Mouse (Mus musculus) duodenum, adult 2 months (tissue): ENCODE measurements around the gene Rab40c. TPM values are rescaled to one million over a fixed set of nuclear protein-coding genes. Genes with fewer than 3 reads are reported as not detected.

Experiments used
- polyA plus RNA-seq: library from polyadenylated mRNA; depleted of rRNA; stranded (reverse); fragments of >200 nt; gene quantifications from 2 replicates; pipeline ENCODE4 v1.2.3, GENCODE M21; 2012; ENCODE audit warnings: low replicate concordance; rRNA removed

The Rab40c gene
- polyA plus RNA-seq = 38.2 and 46.0 TPM in 2 replicates

DNA sequence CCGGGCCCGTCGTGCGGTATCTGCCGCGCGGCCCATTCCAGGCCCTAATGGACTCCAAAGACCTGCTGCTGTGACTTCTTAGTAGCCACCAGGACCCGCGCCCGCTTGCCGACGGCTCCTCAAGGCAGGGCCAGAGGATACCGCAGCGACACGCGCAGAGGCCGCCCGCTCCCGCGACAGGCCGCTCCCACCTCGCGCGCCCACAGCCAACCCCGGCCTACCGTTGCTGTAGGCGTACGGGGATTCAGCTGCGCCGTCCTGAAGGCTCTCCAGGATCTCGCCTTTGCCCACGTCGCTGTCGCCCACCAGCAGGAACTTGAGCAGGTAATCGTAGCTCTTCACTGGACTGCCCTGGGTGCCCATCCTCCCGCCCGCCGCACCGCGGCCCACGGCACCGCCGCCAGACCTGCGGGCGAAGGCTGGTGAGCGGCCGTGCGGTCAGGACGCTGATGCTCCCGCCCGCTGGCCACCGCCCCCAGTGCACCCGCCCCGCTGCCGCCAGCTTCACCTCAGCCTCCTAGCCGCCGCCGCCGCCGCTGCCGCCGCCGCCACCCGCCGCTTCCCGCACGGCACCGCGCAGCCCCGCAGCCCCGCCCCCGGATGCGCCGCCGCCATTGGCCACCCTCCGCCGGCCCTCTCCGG is at the start of gene Rab40c:
Gene Rab40c, minus strand, starts transcription at position 584 of the 642 bp plus-strand sequence.

DNA sequence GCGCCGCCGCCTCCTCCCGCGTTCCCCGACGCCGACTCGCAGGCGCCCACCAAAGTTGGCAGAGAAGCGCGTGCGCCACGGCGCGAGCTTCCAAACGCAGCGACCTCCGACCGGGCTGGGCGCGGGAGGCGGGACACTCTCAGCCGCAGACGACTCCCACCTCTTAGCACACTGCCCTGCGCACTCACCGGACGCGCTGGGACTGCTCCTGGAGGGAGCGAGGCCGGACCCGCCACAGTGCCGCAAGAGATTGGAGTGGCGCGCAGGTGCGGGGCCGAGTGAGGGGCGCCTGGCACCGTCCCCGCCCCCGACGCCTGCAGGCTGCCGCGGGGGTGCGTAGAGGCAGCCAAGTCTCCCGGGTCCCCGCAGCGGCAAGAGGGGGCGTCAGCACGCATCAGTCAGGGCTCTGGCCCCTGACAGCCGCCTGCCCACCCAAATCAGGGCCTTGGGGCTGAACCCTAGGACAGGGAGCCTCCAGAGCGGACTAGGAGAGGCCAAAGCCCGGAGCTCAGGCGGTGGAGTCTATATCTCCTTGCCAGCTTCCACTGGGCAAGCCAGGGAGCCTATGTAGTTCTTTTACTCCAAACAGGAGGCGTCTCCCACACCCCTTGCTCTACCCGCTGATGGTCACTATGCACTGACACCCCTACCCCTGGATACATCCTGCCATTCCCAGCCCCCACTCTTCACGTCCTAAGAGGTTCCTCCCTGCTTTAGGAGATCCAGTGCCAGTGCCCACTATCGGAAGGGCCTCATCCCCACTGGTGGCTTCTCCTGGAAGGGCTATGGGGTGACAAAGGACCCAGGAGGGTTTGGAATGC is 32.5 kb upstream of the Rab40c start, which contains the start of gene A930017K11Rik:
Gene A930017K11Rik, minus strand, starts transcription at position 763 of the 821 bp plus-strand sequence.

DNA sequence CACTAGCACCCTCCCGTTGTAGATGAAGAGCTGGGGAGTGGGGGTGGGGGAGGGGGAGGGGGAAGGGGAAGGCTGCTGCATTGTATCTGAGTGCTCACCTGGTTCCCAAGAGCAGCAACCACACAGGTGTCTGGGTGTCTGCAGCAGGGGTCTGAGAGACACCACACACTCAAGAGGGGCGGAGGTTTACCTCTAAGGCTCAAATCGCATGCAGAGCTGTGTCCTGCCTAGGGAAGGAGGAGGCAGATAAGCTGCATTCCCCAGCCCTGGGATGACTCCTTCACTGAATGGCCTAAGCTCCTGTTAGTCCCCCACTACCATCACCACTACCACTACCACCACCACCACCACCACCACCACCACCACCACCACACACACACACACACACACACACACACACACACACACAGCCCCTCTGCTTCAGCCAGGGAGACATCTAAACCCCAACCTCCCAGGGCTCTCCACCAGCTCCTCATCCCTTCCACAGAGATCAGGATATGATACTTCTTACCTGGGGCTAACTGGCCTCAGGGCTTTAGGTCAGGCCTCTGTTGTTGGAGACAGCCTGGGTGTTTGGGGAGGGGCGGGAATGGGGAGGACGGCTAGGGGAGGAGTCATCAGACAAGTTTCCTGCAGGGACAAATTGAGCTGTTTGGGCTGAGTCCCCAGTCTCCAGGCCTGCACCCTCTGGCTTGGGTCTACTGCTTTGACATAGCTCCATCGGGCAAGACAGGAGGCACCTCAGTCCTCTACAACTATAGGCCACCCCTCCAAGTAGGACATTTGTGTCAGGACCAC is 25.0 kb upstream of the Rab40c start, which contains the start of the genes Pigq and Nhlrc4:
Gene Pigq, minus strand, starts transcription at position 571 of the 798 bp plus-strand sequence.
Gene Nhlrc4, minus strand, starts transcription at position 596 of the 798 bp plus-strand sequence.

DNA sequence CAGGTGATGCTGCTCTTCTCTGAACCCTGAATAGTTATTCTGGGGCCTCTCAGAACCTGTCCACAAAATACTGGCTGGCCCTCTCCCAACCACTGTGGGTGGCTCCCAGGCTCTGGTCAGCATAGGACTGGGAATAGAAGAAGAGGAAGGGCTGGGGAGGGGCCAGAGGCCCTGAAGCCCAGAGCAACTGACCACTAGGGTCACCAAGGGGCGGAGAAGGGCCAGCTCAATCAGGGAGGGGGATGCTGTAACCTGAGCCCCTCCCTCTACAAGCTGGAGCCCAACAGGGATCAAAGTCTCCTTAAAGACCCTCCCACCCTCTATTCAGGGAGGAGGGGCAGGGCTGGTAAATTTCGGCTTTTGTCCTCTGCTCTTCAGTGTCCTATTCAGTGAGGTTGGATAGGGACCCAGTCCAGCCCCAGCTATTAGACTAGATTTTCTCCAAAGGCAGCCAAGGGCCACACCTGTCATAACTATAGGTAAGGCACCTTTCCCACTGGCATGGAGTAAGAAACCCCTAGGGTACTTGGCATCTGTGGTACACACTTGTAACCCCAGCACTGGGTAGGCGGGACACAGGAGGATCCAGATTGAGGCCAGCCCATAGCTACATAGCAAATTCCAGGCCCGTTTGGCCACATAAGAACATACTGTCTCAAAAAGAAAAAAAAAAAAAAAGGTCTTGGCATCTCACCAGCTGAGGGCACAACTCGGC is 39.2 kb downstream of the Rab40c start, which contains the start of gene Wfikkn1:
Gene Wfikkn1, minus strand, starts transcription at position 663 of the 715 bp plus-strand sequence.

DNA sequence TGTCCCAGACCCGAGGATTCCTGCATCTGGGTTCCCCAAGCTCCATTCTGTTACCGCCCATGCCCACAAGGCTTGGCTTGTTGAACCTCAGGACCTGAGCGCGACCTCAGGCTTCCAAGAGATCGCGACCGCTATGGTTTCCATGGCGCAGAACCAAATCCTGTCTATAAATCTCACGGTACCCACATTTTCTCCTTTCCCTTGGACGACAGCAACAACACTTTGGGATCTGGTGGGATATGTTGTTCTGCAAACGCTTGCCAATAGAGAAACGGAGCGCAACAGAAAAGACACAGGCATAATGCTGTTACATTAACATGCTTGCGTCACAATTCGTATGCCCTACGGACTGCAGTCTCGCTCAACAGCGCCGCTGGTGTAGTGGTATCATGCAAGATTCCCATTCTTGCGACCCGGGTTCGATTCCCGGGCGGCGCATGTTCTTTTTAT is 44.8 kb downstream of the Rab40c start, which contains the start of gene Mettl26:
Gene Mettl26, plus strand, starts transcription at position 354 of the 450 bp plus-strand sequence.

DNA sequence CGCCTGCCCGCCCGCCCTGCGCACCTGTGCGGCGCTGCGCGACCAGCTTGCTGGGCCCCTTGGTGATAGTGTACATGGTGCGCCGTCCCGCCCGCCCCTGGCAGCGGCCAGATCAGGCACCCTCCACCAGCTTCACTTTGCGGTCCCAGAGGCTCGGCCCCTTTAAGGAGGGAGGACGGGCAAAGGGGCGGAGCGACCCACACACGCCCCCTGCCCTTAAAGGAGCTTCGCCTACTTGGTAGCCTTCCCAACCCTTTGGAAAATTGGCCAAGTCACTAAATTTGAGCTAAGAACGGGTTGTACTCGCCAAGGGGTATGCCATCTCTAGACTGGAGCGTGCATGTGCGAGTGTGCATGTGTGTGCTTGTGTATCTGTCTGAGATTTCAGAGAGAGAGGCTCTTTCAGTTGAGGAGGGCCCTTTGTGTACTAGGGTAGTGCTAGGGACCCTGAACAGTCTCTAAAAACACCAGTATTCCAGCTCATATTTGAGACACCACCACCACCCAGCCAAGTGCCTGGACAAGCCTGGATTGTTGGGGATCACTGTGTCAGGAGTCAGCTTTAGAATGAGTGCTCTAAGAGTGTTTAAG is 50.8 kb downstream of the Rab40c start, which contains the start of gene Mcrip2:
Gene Mcrip2, minus strand, starts transcription at position 164 of the 591 bp plus-strand sequence.

DNA sequence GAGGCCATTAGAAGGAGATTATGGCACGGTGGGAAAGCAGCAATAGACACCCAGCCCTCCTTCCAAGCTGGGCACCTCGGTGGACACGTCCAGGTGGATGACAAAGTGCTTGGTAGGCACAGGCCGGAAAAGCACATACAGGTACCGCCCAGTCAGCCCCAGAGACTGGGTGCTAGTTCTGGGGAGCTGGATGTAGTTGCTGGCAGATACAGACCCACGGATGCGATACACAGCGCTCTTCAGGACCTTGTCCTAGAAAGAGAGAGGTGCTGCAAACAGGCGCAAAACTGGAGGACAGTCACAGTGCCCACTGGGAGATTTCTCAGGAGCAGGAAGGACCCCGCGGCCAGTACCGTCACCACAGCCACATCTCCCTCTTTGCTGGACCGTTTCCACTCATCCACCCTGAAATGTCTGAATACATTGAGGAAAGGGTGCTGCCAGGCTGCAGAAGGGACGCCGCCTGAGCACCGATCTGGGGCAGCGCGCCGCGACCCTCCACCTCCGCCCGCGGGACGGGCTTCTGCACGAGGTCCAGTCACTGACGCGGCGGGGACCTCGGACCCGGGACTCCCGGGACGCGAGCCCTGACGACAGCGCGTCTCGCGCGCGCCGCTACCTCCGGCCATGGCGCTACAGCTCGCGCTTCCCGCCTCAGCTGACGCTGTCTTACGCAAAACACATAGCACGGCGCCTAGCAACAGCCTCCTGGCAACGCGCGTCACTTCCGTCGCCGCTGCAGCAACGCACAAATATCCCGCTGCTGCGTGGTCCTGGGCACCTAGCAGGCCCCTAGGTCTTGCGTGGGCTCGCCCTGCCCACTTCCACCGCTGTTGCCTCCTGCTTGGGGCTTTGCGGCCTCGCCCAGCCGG is 58.5 kb downstream of the Rab40c start, which contains the start of gene Wdr90:
Gene Wdr90, minus strand, starts transcription at position 670 of the 872 bp plus-strand sequence.

DNA sequence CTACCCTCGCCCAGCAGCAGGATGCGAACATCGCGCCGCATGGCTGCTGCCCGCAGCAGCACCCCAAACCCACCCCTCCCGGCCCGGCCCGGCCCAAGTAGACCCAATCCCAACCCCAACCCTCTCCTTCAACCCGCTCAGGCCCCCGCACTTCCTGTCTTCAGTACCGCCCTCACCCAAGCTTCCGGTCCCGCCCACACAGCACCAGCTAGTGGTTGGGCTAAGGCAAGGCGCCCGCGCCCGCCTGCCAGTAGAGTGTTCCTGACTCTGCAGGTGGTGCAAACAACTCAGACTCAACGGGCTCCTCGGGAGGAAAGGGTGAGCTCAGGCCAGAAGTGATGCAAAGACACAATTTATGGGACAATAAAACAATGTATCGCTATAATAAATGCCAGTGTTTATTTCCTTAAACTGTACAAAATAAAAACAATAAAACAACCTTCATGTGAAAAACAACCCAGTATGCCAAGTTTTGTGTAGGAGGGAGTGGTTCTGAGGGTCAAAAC is 75.1 kb downstream of the Rab40c start, which contains the start of gene Rhot2:
Gene Rhot2, minus strand, starts transcription at position 456 of the 506 bp plus-strand sequence.

DNA sequence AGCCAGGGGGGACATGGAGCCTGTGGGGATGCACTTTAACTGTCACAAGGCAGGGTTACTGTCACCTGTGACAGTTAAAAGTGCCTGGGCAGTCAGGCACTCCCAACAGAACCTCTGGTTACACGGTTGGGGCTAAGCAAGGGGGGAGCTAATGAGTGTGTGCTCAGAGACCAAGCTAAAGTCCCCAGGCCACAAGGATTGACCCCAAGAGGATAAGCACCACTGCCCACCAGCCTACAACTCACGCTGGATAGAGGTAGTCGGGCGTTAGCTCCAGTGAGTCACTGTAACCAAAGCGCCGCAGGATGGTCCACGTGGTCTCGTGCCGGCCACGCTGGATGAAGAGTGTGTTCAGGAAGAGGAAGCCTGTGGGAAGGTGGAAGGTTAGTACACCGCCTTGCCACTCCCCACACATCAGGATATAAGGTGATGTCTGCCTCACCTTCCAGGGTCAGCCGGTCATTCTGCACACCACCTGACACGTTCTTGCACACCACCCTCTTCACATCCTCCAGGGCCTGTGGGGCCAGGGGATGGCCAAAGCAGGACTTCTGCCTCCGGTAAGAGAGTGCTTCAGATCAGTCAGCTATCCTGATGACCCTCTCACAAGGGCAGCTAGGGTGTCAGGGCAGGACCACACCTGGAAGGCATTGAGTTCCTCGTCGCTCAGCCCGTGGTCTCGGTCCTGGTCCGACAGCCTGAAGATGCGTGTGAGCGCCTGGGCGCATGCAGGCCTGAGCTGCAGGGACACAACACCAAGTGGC is 78.2 kb downstream of the Rab40c start, which contains the start of gene Gm20683:
Gene Gm20683, minus strand, starts transcription at position 647 of the 764 bp plus-strand sequence.

DNA sequence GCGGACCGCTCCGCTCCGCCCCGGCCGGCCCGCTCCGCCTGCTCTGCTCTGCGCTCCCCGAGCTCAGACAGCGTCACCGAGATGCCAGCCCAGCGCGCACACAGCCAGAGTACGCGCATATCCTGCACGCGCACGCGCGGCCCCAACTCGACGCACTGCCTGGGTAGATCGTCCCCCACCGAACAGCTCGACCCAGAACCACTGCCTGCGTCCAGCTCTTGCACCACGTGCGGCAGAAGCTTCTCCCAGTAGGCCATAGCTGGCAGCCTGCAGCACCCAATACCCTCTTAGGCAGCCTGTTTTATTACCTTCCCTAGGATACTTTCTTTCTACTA is 82.5 kb downstream of the Rab40c start, which contains the start of gene Rhbdl1:
Gene Rhbdl1, minus strand, starts transcription at position 220 of the 335 bp plus-strand sequence.

DNA sequence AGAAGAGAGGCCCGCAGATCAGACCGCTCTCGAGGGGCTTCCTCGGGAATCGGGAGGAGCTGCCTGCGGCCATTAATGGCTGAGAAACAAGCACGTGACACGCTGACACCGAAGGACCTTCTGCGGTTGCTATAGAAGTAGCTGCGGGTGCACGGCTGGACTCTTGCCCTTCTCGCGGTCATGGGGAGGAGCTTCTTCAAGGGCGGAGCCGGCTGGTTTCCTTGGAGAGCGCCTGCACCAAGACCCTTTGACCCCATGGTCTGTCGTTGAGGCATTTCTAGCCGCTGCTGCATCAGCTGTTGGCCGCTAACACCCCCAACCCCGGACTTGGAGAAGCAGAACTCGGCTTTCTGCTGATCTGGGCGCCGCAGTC is 86.2 kb downstream of the Rab40c start, which contains the start of gene Stub1:
Gene Stub1, minus strand, starts transcription at position 114 of the 373 bp plus-strand sequence.

Other genes with a start within 250 kb of the Rab40c start
- gene Gng13, start 202.6 kb downstream of the Rab40c start, polyA plus RNA-seq = 0.23 TPM in 1 of 2 replicates, not detected in the other
- gene Chtf18, start 192.3 kb downstream of the Rab40c start, polyA plus RNA-seq = 10.7 and 13.7 TPM in 2 replicates
- gene Rpusd1, start 192.1 kb downstream of the Rab40c start, polyA plus RNA-seq = 23.9 and 28.5 TPM in 2 replicates
- gene Mslnl, start 183.7 kb downstream of the Rab40c start, polyA plus RNA-seq = 0.27 and 0.29 TPM in 2 replicates
- gene Msln, start 165.3 kb downstream of the Rab40c start, polyA plus RNA-seq = 2.2 and 3.4 TPM in 2 replicates
- 11.9 and 15.5 TPM in 2 replicates for gene Narfl, start 146.0 kb downstream of the Rab40c start, polyA plus RNA-seq
- gene Haghl, start 134.1 kb downstream of the Rab40c start, polyA plus RNA-seq = 26.8 and 27.4 TPM in 2 replicates
- gene Ccdc78, start 133.1 kb downstream of the Rab40c start, polyA plus RNA-seq = 0.06 TPM in 1 of 2 replicates, not detected in the other
- gene Fam173a, start 126.8 kb downstream of the Rab40c start, polyA plus RNA-seq = 94.1 and 137 TPM in 2 replicates
- not detected in 2 replicates for gene AC134908.4, start 124.1 kb downstream of the Rab40c start, polyA plus RNA-seq
- gene Metrn, start 122.6 kb downstream of the Rab40c start, polyA plus RNA-seq = 29.1 and 38.2 TPM in 2 replicates
- 2.5 and 4.1 TPM in 2 replicates for gene Fbxl16, start 110.6 kb downstream of the Rab40c start, polyA plus RNA-seq
- gene Wdr24, start 96.1 kb downstream of the Rab40c start, polyA plus RNA-seq = 27.2 and 27.4 TPM in 2 replicates
- 43.0 and 55.8 TPM in 2 replicates for gene Jmjd8, start 90.9 kb downstream of the Rab40c start, polyA plus RNA-seq
- gene Stub1, start 86.3 kb downstream of the Rab40c start, polyA plus RNA-seq = 105 and 167 TPM in 2 replicates
- gene Rhbdl1, start 82.4 kb downstream of the Rab40c start, polyA plus RNA-seq = 6.5 and 12.9 TPM in 2 replicates
- 68.5 and 82.6 TPM in 2 replicates for gene Gm20683, start 78.0 kb downstream of the Rab40c start, polyA plus RNA-seq
- gene Rhot2, start 74.9 kb downstream of the Rab40c start, polyA plus RNA-seq = 122 and 144 TPM in 2 replicates
- 9.5 and 30.5 TPM in 2 replicates for gene Wdr90, start 58.2 kb downstream of the Rab40c start, polyA plus RNA-seq
- gene Mcrip2, start 51.0 kb downstream of the Rab40c start, polyA plus RNA-seq = 135 and 209 TPM in 2 replicates
- gene Mettl26, start 44.7 kb downstream of the Rab40c start, polyA plus RNA-seq = 162 and 249 TPM in 2 replicates
- gene Wfikkn1, start 38.9 kb downstream of the Rab40c start, polyA plus RNA-seq = 1.3 and 1.9 TPM in 2 replicates
- gene Pigq, start 25.2 kb upstream of the Rab40c start, polyA plus RNA-seq = 69.2 and 87.1 TPM in 2 replicates
- gene Nhlrc4, start 25.2 kb upstream of the Rab40c start, polyA plus RNA-seq = not detected in 2 replicates
- gene A930017K11Rik, start 32.8 kb upstream of the Rab40c start, polyA plus RNA-seq = not detected in 2 replicates
- 74.2 and 92.9 TPM in 2 replicates for gene Capn15, start 66.1 kb upstream of the Rab40c start, polyA plus RNA-seq
- gene Rab11fip3, start 149.8 kb upstream of the Rab40c start, polyA plus RNA-seq = 46.4 and 91.6 TPM in 2 replicates
- 15.3 and 18.5 TPM in 2 replicates for gene Decr2, start 170.6 kb upstream of the Rab40c start, polyA plus RNA-seq
- 12.7 and 15.1 TPM in 2 replicates for gene Nme4, start 175.9 kb upstream of the Rab40c start, polyA plus RNA-seq
- 256 and 334 TPM in 2 replicates for gene Tmem8, start 193.6 kb upstream of the Rab40c start, polyA plus RNA-seq
- gene Mrpl28, start 203.8 kb upstream of the Rab40c start, polyA plus RNA-seq = 55.6 and 73.6 TPM in 2 replicates
- gene Axin1, start 219.0 kb upstream of the Rab40c start, polyA plus RNA-seq = 13.2 and 13.6 TPM in 2 replicates